Mouse (Mus musculus) C2C12 (cell line): ENCODE results near the gene Dscam. TPM values are rescaled to one million over a fixed set of nuclear protein-coding genes. Genes with fewer than 3 reads are reported as not detected.

Experiments used
- H3K27me3 ChIP-seq: one replicate; pipeline ENCODE4 v1.6.1; 2011; ENCODE audit not compliant: control insufficient read depth, insufficient read depth, insufficient read length
- H3K36me3 ChIP-seq: one replicate; pipeline ENCODE4 v1.6.1; 2011; ENCODE audit not compliant: control insufficient read depth, insufficient read depth
- H3K4me3 ChIP-seq: one replicate; pipeline ENCODE4 v1.5.1; 2011; ENCODE audit warnings: mild to moderate bottlenecking, control low read depth; ENCODE audit not compliant: poor library complexity, insufficient read depth, severe bottlenecking
- H3K79me2 ChIP-seq: one replicate; pipeline ENCODE4 v1.6.1; 2011; ENCODE audit not compliant: control insufficient read depth, insufficient read depth
- H3K79me3 ChIP-seq: one replicate; pipeline ENCODE4 v1.6.1; 2011; ENCODE audit warnings: low read depth, control low read depth
- H3ac ChIP-seq: one replicate; pipeline ENCODE3; 2011; ENCODE audit warnings: low read depth; ENCODE audit not compliant: control insufficient read depth, insufficient read length
- CEBPB ChIP-seq: IDR thresholded peaks from one replicate; pipeline ENCODE4 v1.6.1; 2011; ENCODE audit warnings: low read depth, mild to moderate bottlenecking, control low read depth, moderate library complexity
- CTCF ChIP-seq: IDR thresholded peaks from one replicate; pipeline ENCODE4 v1.5.1; 2011; ENCODE audit not compliant: control insufficient read depth, insufficient read depth, insufficient read length
- FOSL1 ChIP-seq: IDR thresholded peaks from one replicate; pipeline ENCODE4 v1.8.0; 2011; ENCODE audit warnings: mild to moderate bottlenecking, low read length; ENCODE audit not compliant: poor library complexity, insufficient read depth, severe bottlenecking
- MAX ChIP-seq: IDR thresholded peaks from one replicate; pipeline ENCODE4 v1.6.1; 2011; ENCODE audit warnings: mild to moderate bottlenecking, control low read depth
- MYOD1 ChIP-seq: IDR thresholded peaks from one replicate; pipeline ENCODE4 v1.6.1; 2011; ENCODE audit warnings: low read depth; ENCODE audit not compliant: control insufficient read depth, insufficient read length
- MYOG ChIP-seq: IDR thresholded peaks from one replicate; pipeline ENCODE4 v1.6.1; 2011; ENCODE audit not compliant: control insufficient read depth, insufficient read length; ENCODE audit errors: extremely low read depth
- USF1 ChIP-seq: IDR thresholded peaks from one replicate; pipeline ENCODE4 v1.6.1; 2011; ENCODE audit warnings: low read depth, mild to moderate bottlenecking, control low read depth, moderate library complexity
- polyA plus RNA-seq: library from polyadenylated mRNA; unstranded; fragments of >200 nt; fragmentation: generic; extraction: Trizol; gene quantifications from one replicate; pipeline ENCODE4 v1.2.1, GENCODE M21; 2012; ENCODE audit warnings: missing spikeins

Gene Dscam
- polyA plus RNA-seq, 1 experiment = not detected

DNA sequence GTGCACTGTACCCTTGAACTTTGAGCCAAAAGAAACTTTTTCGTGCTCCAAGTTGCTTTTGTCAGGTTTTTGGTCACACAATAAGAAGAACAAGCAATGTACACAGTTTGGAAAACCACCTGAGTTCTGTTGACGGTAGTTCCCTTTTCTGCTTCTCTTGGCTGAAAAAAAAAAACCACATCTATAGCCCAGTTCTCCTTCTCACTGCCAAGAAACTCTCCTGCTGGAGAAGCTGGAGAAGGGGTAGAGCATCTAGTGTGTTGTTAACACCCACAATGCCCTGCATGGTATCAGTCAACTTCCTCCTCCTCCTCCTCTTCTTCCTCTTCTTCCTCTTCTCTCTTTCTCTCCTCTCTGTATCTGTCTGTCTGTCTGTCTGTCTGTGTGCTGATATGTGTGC lies 65.3 kb downstream of the Dscam start:
- H3K4me3 ChIP-seq = no peak overlapping the region
- no peaks in the 10 kb centered on the region for H3K79me2 ChIP-seq
- H3K36me3 ChIP-seq = no peaks in the 10 kb centered on the region
- no peak overlapping the region for H3ac ChIP-seq
- no peaks in the 10 kb centered on the region for H3K27me3 ChIP-seq
- no peak for TF ChIP-seq USF1
- no peak for TF ChIP-seq MYOG
- TF ChIP-seq CTCF = no peak
- no peak for TF ChIP-seq MYOD1
- no peak for TF ChIP-seq MAX
- no peak for TF ChIP-seq CEBPB
- no peak for TF ChIP-seq FOSL1
- no peaks in the 10 kb centered on the region for H3K79me3 ChIP-seq

DNA sequence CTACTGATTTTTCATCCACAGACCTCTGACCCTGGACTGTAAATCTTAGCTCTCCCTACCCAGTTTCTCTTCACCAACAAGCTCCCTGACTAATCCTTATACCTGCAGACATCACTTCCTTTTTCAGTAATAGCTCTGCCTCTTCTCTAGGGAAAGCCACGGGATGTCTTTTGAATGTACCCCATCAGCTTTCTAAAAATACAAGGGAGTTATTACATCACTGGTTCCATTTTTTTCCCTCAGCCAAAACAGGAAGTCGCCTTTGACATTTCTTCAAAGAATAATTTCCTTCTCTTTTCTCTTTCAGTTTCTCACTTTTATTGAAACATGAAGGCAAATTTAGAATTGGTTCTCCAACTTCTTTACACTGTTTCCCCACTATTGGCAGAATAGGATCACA lies 67.5 kb downstream of the Dscam start:
- Histone ChIP-seq H3K27me3 (no peaks in the 10 kb centered on the region), H3K79me3 (no peaks in the 10 kb centered on the region), H3K4me3 (no peak overlapping the region), H3K79me2 (no peaks in the 10 kb centered on the region), H3ac (no peak overlapping the region), H3K36me3 (no peaks in the 10 kb centered on the region)
- TF ChIP-seq MYOD1 (no peak), USF1 (no peak), MYOG (no peak), FOSL1 (no peak), MAX (no peak), CEBPB (no peak), CTCF (no peak)

DNA sequence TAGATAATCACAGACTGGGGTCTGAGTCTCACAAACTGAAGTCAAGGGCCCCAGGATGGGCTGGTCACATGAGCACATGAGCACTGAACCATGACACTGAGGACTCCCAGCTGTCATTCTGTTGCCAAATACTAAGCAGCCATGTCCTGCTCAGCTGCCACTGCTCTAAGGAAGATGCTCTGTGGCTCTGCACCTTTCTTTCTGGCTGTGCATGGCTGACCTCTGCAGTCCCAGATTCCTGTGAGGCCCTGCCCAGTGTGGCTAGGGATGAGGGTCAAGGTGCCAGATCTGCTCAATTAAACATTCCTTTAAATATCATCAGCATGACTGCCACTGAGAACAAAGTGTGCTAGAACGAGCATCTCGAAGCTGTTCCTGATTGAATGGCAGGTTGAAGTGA lies 70.5 kb downstream of the Dscam start:
- no peaks in the 10 kb centered on the region for H3K36me3 ChIP-seq
- no peaks in the 10 kb centered on the region for H3K79me3 ChIP-seq
- TF ChIP-seq MAX (no peak), FOSL1 (no peak), CTCF (no peak), MYOG (no peak)
- no peak overlapping the region for H3ac ChIP-seq
- H3K27me3 ChIP-seq = no peaks in the 10 kb centered on the region
- no peak overlapping the region for H3K4me3 ChIP-seq
- H3K79me2 ChIP-seq = no peaks in the 10 kb centered on the region

- H3K79me3 ChIP-seq = no peaks in the 10 kb centered on the region
- H3K4me3 ChIP-seq = no peak overlapping the region
- TF ChIP-seq MYOD1 (no peak), CEBPB (no peak), MAX (no peak), MYOG (no peak), FOSL1 (no peak), USF1 (no peak), CTCF (no peak)
- H3ac ChIP-seq = no peak overlapping the region
- H3K36me3 ChIP-seq = no peaks in the 10 kb centered on the region
- no peaks in the 10 kb centered on the region for H3K27me3 ChIP-seq
- H3K79me2 ChIP-seq = no peaks in the 10 kb centered on the region
Observed at GRCm38 (mm10) chr16:97098508-97098907, 72.0 kb downstream of the Dscam start.

DNA sequence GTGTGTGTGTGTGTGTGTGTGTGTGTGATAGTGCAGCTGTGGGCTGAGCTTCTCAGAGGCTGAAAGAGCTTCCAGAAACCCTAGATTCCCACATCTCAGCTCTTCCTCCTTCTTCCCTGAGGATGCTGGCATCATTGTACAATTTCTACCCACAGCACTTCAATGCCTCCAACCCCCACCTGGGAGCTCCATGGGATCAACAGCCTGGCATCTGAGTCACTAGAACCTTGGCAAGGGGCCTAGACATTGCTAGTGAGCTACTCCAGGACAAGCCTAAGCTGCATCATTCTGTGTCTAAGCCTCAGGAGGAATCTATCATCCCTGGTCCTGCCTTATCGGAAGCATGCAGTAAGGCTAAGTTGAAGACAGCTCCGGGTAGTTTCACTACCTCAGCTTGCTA lies 73.8 kb downstream of the Dscam start:
- no peaks in the 10 kb centered on the region for H3K79me2 ChIP-seq
- TF ChIP-seq MAX (no peak), FOSL1 (no peak), MYOG (no peak), CTCF (no peak), MYOD1 (no peak)
- no peak overlapping the region for H3ac ChIP-seq
- H3K36me3 ChIP-seq = no peaks in the 10 kb centered on the region
- H3K27me3 ChIP-seq = no peaks in the 10 kb centered on the region
- H3K79me3 ChIP-seq = no peaks in the 10 kb centered on the region
- no peak overlapping the region for H3K4me3 ChIP-seq

DNA sequence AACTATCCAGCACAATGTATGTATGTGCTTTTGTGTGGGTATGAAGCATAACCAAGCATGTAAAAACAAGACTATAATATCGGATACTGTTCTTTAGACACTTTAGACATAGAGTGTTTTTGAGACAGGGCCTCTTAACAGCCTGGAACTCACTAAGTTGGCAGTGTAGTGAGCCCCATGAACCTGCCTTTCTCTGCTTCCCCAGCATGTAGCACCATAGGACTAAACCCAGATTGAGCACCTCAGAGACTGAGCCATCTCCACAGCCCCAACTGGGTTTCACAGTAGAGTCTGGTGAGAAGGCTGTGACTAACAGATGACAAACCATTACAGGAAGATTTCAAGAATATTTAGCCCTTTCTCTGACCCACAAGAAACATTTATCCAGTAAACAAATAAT lies 75.1 kb downstream of the Dscam start:
- Histone ChIP-seq H3ac (no peak overlapping the region), H3K27me3 (no peaks in the 10 kb centered on the region), H3K36me3 (no peaks in the 10 kb centered on the region), H3K79me3 (no peaks in the 10 kb centered on the region), H3K4me3 (no peak overlapping the region), H3K79me2 (no peaks in the 10 kb centered on the region)
- TF ChIP-seq MAX (no peak), MYOD1 (no peak), CTCF (no peak), CEBPB (no peak), FOSL1 (no peak), USF1 (no peak), MYOG (no peak)
